Mouse (Mus musculus) liver, embryonic 14.5 days (tissue): ENCODE data around the gene Elk1. TPM values are rescaled to one million over a fixed set of nuclear protein-coding genes. Genes with fewer than 3 reads are reported as not detected.

Experiments
- ATAC-seq: fragments of 200-750 bp; cut with Nextera tagmentation; 2 replicates; pipeline ENCODE4 v1.8.0; 2017; ENCODE audit warnings: moderate number of reproducible peaks, mild to moderate bottlenecking, moderate library complexity; ENCODE audit not compliant: insufficient read depth
- DNase-seq, 3 experiments: peaks; one replicate each; pipeline ENCODE4 v3.0.0-alpha.2; 2012 to 2013; ENCODE audit warnings: low read depth in 3 of 3, low spot score in 3 of 3
- H3K27ac ChIP-seq: fragments of 300-500 bp; sonication (generic); 2 replicates; pipeline ENCODE4 v1.5.1; 2014; ENCODE audit warnings: moderate library complexity, mild to moderate bottlenecking, control low read depth, inconsistent platforms
- H3K27me3 ChIP-seq: fragments of 300-500 bp; sonication (generic); 2 replicates; pipeline ENCODE4 v1.6.1; 2014; ENCODE audit warnings: mild to moderate bottlenecking, low read length, moderate library complexity; ENCODE audit not compliant: control insufficient read depth, insufficient read depth
- H3K36me3 ChIP-seq: fragments of 300-500 bp; sonication (generic); replicated peaks from 2 replicates; pipeline ENCODE4 v1.6.1; 2014; ENCODE audit warnings: low read depth; ENCODE audit not compliant: control insufficient read depth, insufficient read depth
- H3K4me1 ChIP-seq, 2 experiments: fragments of 200-500 bp in 1 of 2; fragments of 300-500 bp in 1 of 2; sonication (generic) in 1 of 2; replicated peaks; 2 replicates each; pipeline ENCODE4 v1.6.1; 2012 to 2014; ENCODE audit warnings: antibody characterized with exemption in 1 of 2, inconsistent platforms in 1 of 2, low read length in 1 of 2; ENCODE audit not compliant: control insufficient read depth in 2 of 2, insufficient read depth in 2 of 2
- H3K4me2 ChIP-seq: fragments of 300-500 bp; sonication (generic); 2 replicates; pipeline ENCODE4 v1.6.1; 2014; ENCODE audit warnings: low read depth, mild to moderate bottlenecking, control low read depth, moderate library complexity
- H3K4me3 ChIP-seq, 2 experiments: fragments of 200-500 bp in 1 of 2; fragments of 300-500 bp in 1 of 2; sonication (generic) in 1 of 2; 2 replicates each; pipeline ENCODE4 v1.5.1; 2012 to 2014; ENCODE audit warnings: low read depth in 2 of 2, low read length in 2 of 2, mild to moderate bottlenecking in 2 of 2, control low read depth in 1 of 2, inconsistent platforms in 1 of 2, moderate library complexity in 1 of 2; ENCODE audit not compliant: insufficient read depth in 1 of 2
- H3K9ac ChIP-seq: fragments of 300-500 bp; sonication (generic); replicated peaks from 2 replicates; pipeline ENCODE4 v1.6.1; 2014; ENCODE audit warnings: mild to moderate bottlenecking, control low read depth, moderate library complexity
- H3K9me3 ChIP-seq: fragments of 300-500 bp; sonication (generic); 2 replicates; pipeline ENCODE4 v1.6.1; 2016; ENCODE audit warnings: low read length, mixed read lengths; ENCODE audit not compliant: control insufficient read depth
- CTCF ChIP-seq: IDR thresholded peaks from 2 replicates; pipeline ENCODE4 v1.5.1; 2016; ENCODE audit warnings: antibody characterized with exemption, low read depth, control low read depth
- EP300 ChIP-seq: IDR thresholded peaks from 2 replicates; pipeline ENCODE4 v1.6.1; 2016; ENCODE audit warnings: antibody characterized with exemption, low read depth
- WGBS: fragments of 180-500 bp; shearing (Covaris S2); extraction: QIAGEN DNeasy Blood & Tissue Kit; methylation state at CpG from one replicate; pipeline ENCODE4 v1.1.7; 2014; ENCODE audit not compliant: insufficient replicate concordance; 5-methylcytosine and 5-hydroxymethylcytosine counted together
- polyA plus RNA-seq, 2 experiments: library from polyadenylated mRNA; depleted of rRNA in 1 of 2; stranded (reverse) in 1 of 2; unstranded in 1 of 2; fragments of >200 nt; fragmentation: Nextera tagmentation in 1 of 2; extraction: Ambion mirVana in 1 of 2; gene quantifications; 2 replicates each; pipeline versions ENCODE4 v1.2.1 to v1.2.3; 2012 to 2014

Elk1 gene
- polyA plus RNA-seq (2012; rRNA removed) (1.9 and 2.3 TPM in 2 replicates), polyA plus RNA-seq (2014; fragmentation: Nextera tagmentation; extraction: Ambion mirVana) (0.87 and 1.0 TPM in 2 replicates)

DNA sequence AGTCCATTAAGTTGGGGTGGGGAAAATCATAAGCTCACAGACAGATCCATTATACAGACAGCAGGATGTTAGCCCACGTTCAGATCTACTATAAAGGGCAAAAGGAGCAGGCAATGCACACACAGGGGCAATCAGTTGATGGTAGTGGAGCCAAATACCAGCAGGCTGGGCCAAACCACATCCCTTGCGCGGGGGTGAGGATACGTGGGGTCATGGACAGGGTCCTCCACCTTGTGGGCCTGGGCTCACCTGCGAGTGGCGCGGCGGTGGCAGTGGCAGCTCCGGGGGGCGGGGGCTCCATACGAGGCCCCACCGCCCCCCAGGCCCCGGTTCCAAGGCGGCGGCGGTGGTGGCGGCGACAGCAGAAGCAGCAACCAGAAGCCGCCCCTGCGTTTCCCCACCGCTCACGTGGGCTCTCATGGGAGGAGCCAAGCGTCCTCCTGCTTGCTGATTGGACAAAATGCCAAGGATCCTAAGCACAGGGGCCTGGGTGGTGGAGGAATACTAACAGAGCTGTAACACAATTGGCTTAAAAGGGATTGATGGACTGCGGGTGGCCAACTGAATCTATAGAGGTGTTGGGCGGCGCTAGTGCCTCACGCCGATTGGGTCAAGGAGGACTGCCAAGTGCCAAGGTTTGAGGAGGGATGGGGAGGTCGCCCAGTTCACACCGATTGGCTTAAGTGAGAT, at the start of gene Elk1:
TSS of gene Elk1 (minus strand) at position 418 of the 690 bp plus-strand sequence.
- Histone ChIP-seq H3K27me3 (no peaks in the 10 kb centered on the region), H3K4me2 (peak within 1 kb of the TSS; percentile 53), H3K4me3 (peak within 1 kb of the TSS; percentile 56 to 76), H3K36me3 (no peaks in the 10 kb centered on the region), H3K9me3 (no peaks in the 10 kb centered on the region), H3K4me1 (peaks cover 0 to 3% of the 10 kb centered on the region in 2 experiments; a peak in 1 of 4 replicates), H3K9ac (peak within 1 kb of the TSS; percentile 55), H3K27ac (no peak within 1 kb of the TSS)
- TF ChIP-seq CTCF: no peak
- TF ChIP-seq EP300: no peak
- DNase-seq: peak; percentile 71 to 80 (median 78)
- WGBS: 3% methylated on average over 30 of the region's 30 CpGs
- peak; percentile 95 for ATAC-seq

DNA sequence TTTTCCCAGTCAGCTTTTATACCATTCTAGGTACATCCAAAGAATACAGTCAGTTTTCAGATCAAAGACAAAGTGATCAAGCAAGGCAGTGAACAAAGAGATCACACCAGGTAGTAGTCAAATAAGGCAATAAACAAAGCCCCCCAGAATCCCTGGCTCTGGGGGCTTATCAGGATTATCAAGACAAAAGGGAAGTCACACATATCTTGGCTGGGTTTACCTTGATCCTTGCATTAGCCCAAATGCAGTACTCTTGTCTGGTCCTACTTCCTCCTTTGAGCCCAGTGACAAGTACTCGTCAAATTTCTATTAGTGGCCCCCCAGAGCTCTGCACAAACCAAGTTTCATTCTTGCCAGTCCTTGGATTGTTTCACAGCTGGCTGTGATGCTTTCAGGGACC, 30.5 kb upstream of the Elk1 start:
- Histone ChIP-seq H3K4me3 (no peak overlapping the region), H3K4me2 (no peak overlapping the region), H3K9me3 (no peaks in the 10 kb centered on the region), H3K27me3 (no peaks in the 10 kb centered on the region), H3K36me3 (no peaks in the 10 kb centered on the region), H3K9ac (no peak overlapping the region), H3K4me1 (no peaks in the 10 kb centered on the region), H3K27ac (no peak overlapping the region)
- no peak for ATAC-seq
- WGBS: 30% methylated on average over 1 of the region's 1 CpGs
- TF ChIP-seq CTCF (no peak), EP300 (no peak)
- DNase-seq: no peak

DNA sequence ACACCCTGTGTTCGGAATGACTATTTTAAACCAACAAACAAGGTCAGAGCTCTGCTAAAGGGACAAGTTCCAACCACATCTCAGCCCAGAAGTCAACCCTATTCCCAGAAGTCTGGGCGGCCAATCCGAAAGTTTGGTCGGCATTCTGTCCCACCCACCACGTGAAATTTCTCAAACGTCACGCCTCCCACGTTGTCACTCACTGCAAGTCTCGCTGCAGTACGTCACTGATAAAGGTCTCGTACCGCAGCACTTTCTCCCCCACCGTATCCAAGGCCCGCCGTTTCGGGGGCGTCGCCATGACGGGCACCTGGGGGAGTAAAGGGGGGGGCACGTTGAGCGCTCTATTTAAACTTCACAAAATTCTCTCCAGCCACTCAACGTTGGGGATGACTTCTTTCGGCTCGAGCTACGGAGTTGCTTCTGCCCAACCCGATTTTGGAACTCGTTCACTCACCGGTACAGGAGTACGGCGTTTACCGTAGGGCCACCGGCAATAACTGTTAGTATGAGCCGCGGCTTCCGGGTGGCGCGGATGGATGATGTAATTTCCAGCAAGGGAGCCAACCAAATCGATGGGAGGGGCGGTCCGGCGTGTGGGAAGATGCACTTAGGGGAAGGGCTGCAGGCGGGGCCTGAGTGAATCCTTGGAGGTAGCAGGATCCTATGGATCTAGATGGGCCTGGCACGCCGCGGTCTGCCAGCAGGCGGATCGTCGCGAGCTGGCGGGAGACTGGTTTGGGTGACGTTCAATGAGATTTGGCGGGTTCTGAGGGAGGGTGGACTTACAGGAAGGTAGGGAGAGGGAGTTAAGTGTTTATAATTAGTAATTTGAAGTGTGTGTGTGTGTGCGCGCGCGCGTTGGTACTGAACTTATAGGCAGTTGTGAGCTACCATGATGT, 11.3 kb upstream of the Elk1 start, which contains the start of gene Uxt:
TSS of gene Uxt (minus strand) at position 541 of the 902 bp plus-strand sequence.
- 10% methylated on average over 57 of the region's 57 CpGs for WGBS
- ATAC-seq: peak; percentile 93
- peak within 1 kb of the TSS; percentile 62 to 92 for H3K4me3 ChIP-seq
- no peaks in the 10 kb centered on the region for H3K9me3 ChIP-seq
- peak within 1 kb of the TSS; percentile 83 for H3K27ac ChIP-seq
- no peaks in the 10 kb centered on the region for H3K27me3 ChIP-seq
- H3K36me3 ChIP-seq: no peaks in the 10 kb centered on the region
- H3K4me1 ChIP-seq: peaks cover 0 to 2% of the 10 kb centered on the region in 2 experiments; a peak in 2 of 4 replicates
- no peak for TF ChIP-seq EP300
- peak; percentile 57 for TF ChIP-seq CTCF
- H3K9ac ChIP-seq: peak within 1 kb of the TSS; percentile 68
- H3K4me2 ChIP-seq: peak within 1 kb of the TSS; percentile 71
- peak; percentile 79 to 82 (median 81) for DNase-seq

DNA sequence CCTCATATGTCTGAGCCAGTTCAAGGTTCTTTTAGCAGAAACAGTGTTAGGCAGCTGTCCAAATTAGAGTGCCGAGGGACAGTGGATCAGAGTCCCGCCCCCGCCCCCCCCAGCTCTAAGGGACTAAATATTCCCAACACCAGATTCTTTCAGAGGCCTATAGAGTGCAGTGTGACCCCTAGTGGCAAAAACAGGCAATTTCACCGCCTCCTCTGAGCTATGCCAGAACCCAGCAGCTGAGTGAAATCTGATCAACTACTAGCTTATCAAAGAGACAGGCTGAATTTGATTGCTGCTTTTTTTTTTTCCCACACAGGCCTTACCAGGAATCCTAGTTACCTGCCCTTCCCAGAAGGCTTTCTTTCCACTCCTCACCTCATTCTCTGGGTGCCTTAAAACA, 4.4 kb downstream of the Elk1 start:
- DNase-seq: no peak
- no peak overlapping the region for H3K4me3 ChIP-seq

More for the DNA sequence above, 4.4 kb downstream of the Elk1 start:
- H3K27me3 ChIP-seq: no peaks in the 10 kb centered on the region
- peaks cover 0 to 3% of the 10 kb centered on the region in 2 experiments; a peak in 1 of 4 replicates for H3K4me1 ChIP-seq
- H3K9me3 ChIP-seq: no peaks in the 10 kb centered on the region
- no peak overlapping the region for H3K4me2 ChIP-seq
- no peak for TF ChIP-seq EP300
- TF ChIP-seq CTCF: peak; percentile 59
- WGBS: 8% methylated on average over 4 of the region's 4 CpGs
- ATAC-seq: no peak
- H3K9ac ChIP-seq: no peak overlapping the region
- no peak overlapping the region for H3K27ac ChIP-seq
- no peaks in the 10 kb centered on the region for H3K36me3 ChIP-seq
